Mouse (Mus musculus) cerebellum, adult 8-10 months (tissue): ENCODE data around the gene Dnajb2.
"Not testable (repeated sequence)": the region's sequence is repeated elsewhere in the genome, so short reads cannot be mapped to it uniquely, and the experiment has no call there.

ENCODE experiments used
- DNase-seq: peaks from one replicate; pipeline ENCODE4 v3.0.0; 2022

Dnajb2 gene

DNA sequence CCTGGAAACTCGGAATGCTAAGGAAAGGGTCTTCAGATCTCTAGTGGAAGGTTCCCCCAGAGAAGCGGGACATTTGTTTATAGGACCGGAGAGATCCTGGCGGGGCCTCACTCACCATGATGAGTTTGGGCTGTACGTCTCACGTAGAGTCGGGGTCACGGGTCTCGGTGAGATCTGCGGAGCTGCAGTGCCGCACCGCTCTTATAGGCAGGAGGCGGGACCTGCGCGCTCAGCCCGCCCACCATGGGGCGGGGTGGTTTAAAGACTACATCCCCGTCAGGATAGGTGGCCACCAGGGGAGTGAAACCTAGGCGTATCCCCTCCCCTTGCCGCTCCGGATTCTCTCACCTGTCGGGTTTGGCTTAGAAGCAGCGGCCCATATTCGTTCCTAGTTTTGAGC, 17.1 kb upstream of the Dnajb2 start:
- peak; percentile 97 for DNase-seq

DNA sequence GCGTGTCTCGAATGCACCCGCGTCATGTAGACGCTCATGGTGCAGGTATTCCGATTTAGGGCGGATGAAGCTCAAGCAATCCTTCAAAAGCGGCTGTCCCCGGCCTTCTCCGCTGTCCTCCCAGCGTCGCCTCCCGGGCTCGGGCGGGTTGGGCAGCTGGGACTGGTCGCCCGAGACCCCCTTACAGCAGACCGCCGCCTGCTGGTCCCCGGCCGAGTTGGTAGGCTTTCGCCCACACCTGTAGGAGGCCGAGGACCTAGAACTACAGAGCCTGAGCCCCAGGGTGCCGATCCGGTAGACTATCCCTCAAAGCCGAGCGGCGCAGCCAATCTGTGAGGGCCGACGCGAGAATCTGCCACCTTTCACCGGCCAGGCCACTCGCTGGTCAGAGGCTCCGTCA, 16.7 kb upstream of the Dnajb2 start, which contains the start of gene Tuba4a:
Tuba4a (minus strand) TSS at position 335 of the 400 bp plus-strand sequence.
- DNase-seq, result no peak

DNA sequence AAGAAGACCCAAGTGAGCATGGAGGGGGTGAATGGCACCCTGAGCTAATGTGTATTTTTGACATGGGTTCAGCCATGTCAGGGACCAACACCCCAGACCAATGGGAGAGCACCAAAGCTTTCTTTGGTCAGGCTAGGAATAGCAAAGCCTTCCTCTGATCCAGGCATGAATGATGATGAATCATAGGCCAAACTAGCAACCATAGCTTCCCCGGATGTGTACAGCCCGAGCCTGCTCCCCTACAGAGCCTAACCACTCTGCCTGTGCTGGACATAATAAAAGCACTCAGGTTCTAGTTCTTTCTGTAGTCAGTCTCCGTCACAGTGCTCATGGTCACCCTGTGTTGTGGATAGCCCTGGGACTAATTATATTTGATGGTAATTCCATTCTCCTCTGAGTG, 14.7 kb upstream of the Dnajb2 start:
- DNase-seq, result no peak

- DNase-seq, result no peak
These were observed 13.3 kb upstream of the Dnajb2 start for GRCm38 (mm10) chr1:75222926-75223325.

DNA sequence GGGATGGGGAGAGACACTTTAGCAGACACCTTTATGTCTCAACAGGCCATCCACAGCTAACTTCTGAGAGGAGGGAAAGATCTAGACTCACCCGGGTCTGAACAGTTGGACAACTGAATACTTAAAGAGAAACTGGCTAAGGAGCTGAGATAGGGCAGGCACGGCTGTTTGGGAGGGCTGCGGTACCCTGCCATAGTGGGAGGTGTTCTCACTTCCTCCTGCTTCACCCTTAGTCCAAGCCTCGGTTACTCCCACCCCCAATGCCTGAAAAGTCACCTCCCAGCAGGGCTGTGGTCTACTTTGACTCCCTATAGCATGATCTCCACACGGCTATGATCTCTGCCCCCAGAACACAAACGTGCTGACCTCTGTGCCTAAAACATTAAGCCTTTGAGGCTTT, 12.7 kb upstream of the Dnajb2 start:
- no peak for DNase-seq

DNA sequence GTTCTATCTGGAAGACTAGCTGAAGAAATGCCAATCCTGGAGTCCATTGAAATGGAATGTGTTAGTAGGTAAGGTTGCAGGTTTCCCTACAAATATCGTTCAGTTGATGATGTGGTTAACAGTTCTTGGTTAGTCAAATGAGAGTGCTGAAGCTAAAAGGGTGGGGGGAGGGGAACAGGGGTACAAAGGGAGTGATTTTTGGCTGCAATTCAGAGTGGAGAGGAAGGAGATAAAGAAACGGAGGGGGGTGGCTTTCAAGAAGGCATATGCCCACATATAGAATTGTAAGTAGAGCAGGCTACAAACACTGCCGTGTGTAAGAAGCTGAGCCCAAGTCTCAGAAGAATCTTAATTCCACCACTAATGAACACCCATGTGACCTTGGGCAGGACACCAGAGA, 10.7 kb upstream of the Dnajb2 start:
- DNase-seq, result no peak

DNA sequence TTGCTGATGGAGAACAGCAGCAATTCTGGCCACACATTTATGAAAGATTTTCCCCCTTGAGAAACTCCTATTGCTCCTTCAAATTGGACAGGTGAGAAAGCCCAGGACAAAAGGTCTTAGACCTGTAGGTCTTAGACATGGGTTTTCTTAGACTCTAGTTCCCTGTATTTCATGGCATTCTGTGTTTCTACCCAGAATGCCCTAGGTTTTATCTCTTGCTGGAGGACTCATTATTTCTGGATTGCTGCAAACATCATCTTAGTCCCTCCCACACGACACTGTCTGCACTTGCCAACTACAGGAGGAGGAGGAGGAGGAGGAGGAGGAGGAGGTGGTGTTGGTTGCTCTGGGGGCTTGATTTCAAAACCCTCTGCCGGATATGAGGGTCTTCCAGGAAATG, 10.1 kb upstream of the Dnajb2 start:
- DNase-seq, result no peak

DNA sequence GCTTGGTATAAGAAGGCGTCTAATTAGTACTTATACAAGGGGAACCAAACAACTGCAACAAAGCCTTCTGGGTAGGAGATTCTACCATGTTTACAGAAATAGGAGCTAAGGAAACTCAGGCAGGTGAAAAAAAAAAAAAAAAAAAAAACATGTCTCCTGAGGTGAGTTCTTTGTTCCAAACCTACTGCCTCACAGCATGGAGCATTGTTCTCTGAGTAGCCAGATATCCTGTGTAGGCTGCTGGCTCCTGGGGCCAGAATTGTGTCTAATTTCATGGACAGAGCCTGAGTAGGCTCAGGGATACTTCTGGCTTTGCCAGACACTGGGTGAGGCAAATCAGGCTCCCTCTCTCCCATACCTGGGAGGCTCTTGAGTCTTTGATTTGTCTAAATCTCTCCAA, 8.6 kb upstream of the Dnajb2 start:
- DNase-seq, result no peak

GRCm38 (mm10) chr1:75229158-75229557, 7.0 kb upstream of the Dnajb2 start:
- no peak for DNase-seq

- no peak for DNase-seq
These were observed 5.7 kb upstream of the Dnajb2 start for GRCm38 (mm10) chr1:75230335-75230994.

GRCm38 (mm10) chr1:75231224-75231623, 5.0 kb upstream of the Dnajb2 start:
- DNase-seq, result no peak

DNA sequence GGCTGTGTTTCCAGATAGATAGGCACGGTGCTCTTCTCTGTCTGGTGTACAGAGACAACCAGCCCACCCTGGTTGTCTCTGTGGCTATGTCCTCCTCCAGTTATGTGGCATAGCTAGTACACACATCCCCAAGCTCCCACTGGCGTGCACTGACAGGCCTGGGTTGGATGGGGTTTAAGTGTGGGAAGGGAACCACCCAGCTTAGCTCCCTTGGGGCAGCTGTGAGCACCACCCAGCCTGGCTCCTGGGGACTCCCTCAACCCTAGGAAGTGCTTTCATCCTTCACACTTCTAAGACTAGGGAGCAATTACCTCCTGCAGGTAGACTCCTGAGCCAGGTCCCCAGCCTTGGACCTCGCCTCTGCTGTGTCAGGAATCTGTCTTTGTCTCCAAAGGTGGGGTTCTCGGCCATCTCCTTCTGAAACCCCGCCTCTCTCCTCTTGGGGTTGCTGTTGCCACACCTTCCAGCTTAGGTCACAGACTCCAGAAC, 4.5 kb upstream of the Dnajb2 start, which contains the start of gene A630095N17Rik:
A630095N17Rik (minus strand) TSS at position 439 of the 489 bp plus-strand sequence.
- DNase-seq, result no peak

DNA sequence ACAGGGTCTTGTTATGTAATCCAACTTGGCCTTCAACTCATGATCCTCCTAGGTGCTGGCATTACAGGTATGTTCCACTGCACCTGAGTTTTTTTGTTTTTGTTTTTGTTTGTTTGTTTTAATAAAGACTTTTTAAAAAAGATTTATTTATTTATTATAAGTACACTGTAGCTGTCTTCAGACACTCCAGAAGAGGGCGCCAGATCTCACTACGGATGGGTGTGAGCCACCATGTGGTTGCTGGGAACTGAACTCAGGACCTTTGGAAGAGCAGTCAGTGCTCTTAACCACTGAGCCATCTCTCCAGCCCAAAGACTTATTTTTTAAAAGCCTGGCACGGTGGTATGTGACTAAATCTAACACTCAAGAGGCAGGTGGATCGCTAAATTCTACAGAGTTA, 3.7 kb upstream of the Dnajb2 start:
- DNase-seq, result not testable (repeated sequence)

GRCm38 (mm10) chr1:75234606-75235005, 1.6 kb upstream of the Dnajb2 start:
- peak; percentile 79 for DNase-seq

- DNase-seq, result no peak
These were observed 3.4 kb downstream of the Dnajb2 start for GRCm38 (mm10) chr1:75239591-75239990.

GRCm38 (mm10) chr1:75243411-75243810, 7.2 kb downstream of the Dnajb2 start:
- no peak for DNase-seq

DNA sequence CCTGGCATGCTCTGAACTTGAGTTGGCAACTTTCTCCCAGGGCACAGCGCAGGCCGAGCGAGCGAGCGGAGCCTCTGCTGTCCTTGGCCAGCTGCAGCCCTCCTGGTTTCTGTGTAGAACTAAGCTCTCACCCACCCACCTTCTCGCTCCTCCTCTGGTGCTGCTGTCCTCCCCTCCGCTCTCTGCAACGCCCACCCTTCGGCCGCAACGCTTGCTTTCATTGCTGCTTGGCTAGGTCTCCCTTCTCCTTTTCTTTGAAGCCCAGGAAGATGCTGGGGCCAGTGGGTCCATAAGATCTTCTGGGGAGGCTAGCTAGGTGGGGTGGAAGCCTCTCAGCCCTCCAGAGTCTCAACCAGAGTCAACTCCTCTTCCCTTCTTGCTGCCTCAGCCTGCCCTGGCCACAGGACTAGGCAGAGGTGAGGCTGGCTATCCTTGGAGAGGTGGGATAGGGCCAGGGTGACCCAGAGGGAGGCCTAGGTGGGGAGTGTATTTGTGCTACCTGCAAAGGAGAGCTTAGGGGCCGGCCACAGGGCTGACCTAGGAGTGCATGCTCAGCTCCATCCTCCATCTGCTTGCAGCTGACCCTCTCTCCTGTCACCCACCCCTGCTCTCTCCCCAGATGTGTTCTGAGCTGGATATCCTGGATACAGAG, 8.1 kb downstream of the Dnajb2 start:
- DNase-seq, result no peak

DNA sequence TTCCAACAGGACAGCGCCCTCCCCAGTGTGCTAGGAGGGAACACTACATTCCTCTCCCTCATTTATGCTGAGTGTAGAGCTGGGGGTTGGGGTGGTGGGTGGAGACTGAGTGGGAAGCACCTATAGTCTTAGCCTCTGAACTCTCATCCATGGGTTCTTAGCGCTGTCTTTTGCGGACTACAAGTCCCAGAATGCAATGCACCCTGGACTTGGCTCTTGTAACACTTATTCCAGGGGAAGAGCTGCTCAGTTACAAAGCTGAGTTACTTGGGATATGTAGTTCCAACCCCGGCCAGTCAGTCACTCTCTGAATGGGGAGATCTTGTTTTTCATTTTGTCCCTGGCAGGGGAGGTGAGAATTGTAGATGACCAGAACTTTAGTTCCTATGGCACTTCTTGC, 8.6 kb downstream of the Dnajb2 start:
- DNase-seq, result no peak

GRCm38 (mm10) chr1:75247071-75247930, 11.1 kb downstream of the Dnajb2 start:
- no peak for DNase-seq

DNA sequence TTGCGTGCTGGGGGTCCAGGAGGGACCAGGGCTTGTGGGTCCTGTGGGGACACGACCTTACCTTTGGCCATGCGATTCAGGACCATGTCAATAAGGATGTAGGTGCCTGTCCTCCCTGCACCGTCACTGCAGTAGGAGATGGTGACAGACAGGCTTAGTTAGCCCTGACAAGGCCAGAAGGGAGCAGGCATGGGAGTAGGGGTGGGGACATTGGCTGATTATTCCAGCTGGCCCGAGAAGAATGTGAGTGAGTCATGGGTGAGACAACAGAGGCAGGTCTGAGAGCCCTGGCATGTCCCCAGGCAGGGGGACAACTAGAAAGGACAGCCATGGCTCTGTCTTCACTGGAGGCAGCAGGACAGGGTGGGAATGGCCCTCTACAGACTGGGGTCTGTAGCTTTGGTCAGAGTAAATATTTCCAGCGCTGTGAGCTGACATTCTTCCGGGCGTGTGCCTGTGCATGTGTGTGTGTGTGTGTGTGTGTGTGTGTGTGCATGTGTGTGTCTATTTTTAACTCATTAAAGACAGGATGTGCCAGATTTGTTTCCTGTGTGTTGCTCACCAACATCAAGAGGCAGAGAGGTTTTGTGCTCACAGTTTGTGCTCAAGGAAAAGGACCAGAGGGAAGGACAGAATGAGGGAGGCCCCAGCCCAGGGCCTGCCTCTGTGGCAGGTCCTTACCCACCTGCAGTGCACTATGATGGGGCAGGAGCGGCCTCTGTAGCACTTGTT, 12.0 kb downstream of the Dnajb2 start:
- no peak for DNase-seq

GRCm38 (mm10) chr1:75250498-75250897, 14.3 kb downstream of the Dnajb2 start:
- DNase-seq, result no peak

DNA sequence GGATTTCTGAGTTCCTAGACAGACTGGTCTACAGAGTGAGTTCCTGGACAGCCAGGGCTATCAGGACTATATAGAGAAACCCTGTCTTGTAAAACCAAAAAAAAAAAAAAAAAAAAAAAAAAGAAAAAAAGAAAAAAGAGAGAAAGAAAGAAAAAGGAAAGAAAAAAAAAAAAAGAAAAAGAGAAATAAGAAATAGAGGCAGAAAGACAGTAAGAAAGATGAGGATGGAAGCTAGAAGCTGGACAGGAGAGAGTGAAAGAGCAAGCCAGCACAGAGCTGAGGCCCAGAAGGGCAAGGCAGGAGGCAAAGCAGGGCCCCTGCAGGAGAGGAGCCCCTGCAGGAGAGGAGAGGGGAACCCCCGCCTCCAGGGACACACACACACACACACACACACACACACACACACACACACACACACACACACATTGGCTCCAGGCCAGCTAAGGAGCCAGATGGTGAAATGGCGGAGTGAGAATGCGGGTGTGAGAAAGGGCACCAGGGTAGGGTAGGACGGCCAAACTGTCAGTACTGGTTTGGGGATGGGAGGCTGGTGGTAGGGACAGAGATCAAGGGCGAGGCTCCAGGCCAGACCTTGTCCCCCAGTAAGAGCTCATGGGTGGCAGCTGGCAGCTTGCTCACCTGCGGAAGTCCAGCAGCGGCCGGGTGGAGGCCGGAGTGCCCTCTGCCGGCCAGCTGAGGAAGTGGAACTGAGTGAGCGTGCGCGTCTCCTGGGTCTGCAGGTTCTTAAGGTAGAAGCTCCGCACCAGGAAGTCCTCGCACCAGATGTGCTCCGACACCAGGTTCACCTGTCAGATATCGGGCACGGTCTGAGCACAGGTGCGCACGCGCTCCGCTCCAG, 15.1 kb downstream of the Dnajb2 start:
- DNase-seq, result peak; percentile 87
